Mouse (Mus musculus): ENCODE results near the gene Pik3r4.
"Not testable (repeated sequence)": the region's sequence is repeated elsewhere in the genome, so short reads cannot be mapped to it uniquely, and the experiment has no call there.

The Pik3r4 gene

GRCm38 (mm10) chr9:105642460-105643371, at the start of gene Pik3r4:
TSS of gene Pik3r4 (plus strand) at chr9:105642978.
- peak; percentile 55 to 75 for DNase-seq (ENCODE audit: low spot score in 2 of 2)

GRCm38 (mm10) chr9:105598906-105599305, 43.9 kb upstream of the Pik3r4 start:
- DNase-seq (ENCODE audit: low spot score in 2 of 2): no peak

GRCm38 (mm10) chr9:105611980-105612771, 30.6 kb upstream of the Pik3r4 start:
- no peak for DNase-seq (ENCODE audit: low spot score in 2 of 2)

GRCm38 (mm10) chr9:105612919-105613318, 29.9 kb upstream of the Pik3r4 start:
- DNase-seq (ENCODE audit: low spot score in 2 of 2): no peak

GRCm38 (mm10) chr9:105615952-105616351, 26.8 kb upstream of the Pik3r4 start:
- DNase-seq (ENCODE audit: low spot score in 2 of 2): no peak

GRCm38 (mm10) chr9:105617274-105617673, 25.5 kb upstream of the Pik3r4 start:
- DNase-seq (ENCODE audit: low spot score in 2 of 2): peak in 1 of 2 experiments; percentile 50

GRCm38 (mm10) chr9:105633961-105634360, 8.8 kb upstream of the Pik3r4 start:
- DNase-seq (ENCODE audit: low spot score in 2 of 2): no peak

- not testable (repeated sequence) for DNase-seq (ENCODE audit: low spot score in 2 of 2)
These were observed 1.4 kb upstream of the Pik3r4 start for GRCm38 (mm10) chr9:105641377-105641776.

- peak in 1 of 2 experiments; percentile 37 for DNase-seq (ENCODE audit: low spot score in 2 of 2)
These were observed 13.4 kb downstream of the Pik3r4 start for GRCm38 (mm10) chr9:105656189-105656588.

GRCm38 (mm10) chr9:105658216-105658615, 15.4 kb downstream of the Pik3r4 start:
- DNase-seq (ENCODE audit: low spot score in 2 of 2): no peak

- DNase-seq (ENCODE audit: low spot score in 2 of 2): peak in 1 of 2 experiments; percentile 45
These were observed 17.1 kb downstream of the Pik3r4 start for GRCm38 (mm10) chr9:105659877-105660276.

- no peak for DNase-seq (ENCODE audit: low spot score in 2 of 2)
These were observed 22.5 kb downstream of the Pik3r4 start for GRCm38 (mm10) chr9:105665269-105665668.

GRCm38 (mm10) chr9:105670916-105671315, 28.1 kb downstream of the Pik3r4 start:
- no peak for DNase-seq (ENCODE audit: low spot score in 2 of 2)

GRCm38 (mm10) chr9:105672032-105672431, 29.3 kb downstream of the Pik3r4 start:
- no peak for DNase-seq (ENCODE audit: low spot score in 2 of 2)

- no peak for DNase-seq (ENCODE audit: low spot score in 2 of 2)
These were observed 33.2 kb downstream of the Pik3r4 start for GRCm38 (mm10) chr9:105675941-105676340.

- no peak for DNase-seq (ENCODE audit: low spot score in 2 of 2)
These were observed 38.6 kb downstream of the Pik3r4 start for GRCm38 (mm10) chr9:105681386-105681785.

- no peak for DNase-seq (ENCODE audit: low spot score in 2 of 2)
These were observed 41.9 kb downstream of the Pik3r4 start for GRCm38 (mm10) chr9:105684549-105685165.

- no peak for DNase-seq (ENCODE audit: low spot score in 2 of 2)
These were observed 46.7 kb downstream of the Pik3r4 start for GRCm38 (mm10) chr9:105689485-105689884.

- DNase-seq (ENCODE audit: low spot score in 2 of 2): no peak
These were observed 49.7 kb downstream of the Pik3r4 start for GRCm38 (mm10) chr9:105692472-105692871.

GRCm38 (mm10) chr9:105693056-105693455, 50.3 kb downstream of the Pik3r4 start:
- no peak for DNase-seq (ENCODE audit: low spot score in 2 of 2)

- peak; percentile 23 to 76 for DNase-seq (ENCODE audit: low spot score in 2 of 2)
These were observed 51.1 kb downstream of the Pik3r4 start for GRCm38 (mm10) chr9:105693854-105694253.

Measured in spleen, postnatal 10 days (tissue).